Mouse (Mus musculus) regulatory T cell (primary cell): Measurements from ENCODE around the gene Smc1b.

Experiments used
- in situ Hi-C: fragments of 300-600 bp; cut with MboI, MseI; formaldehyde crosslinking; loops from one replicate; pipeline ENCODE4 v1.15.1; 2025; ENCODE audit warnings: high pct_unique_total_duplicates

The Smc1b gene

GRCm38 (mm10) chr15:85027740-85028139 is 104.0 kb downstream of the Smc1b start:
- in situ Hi-C loops: no loop called here

DNA sequence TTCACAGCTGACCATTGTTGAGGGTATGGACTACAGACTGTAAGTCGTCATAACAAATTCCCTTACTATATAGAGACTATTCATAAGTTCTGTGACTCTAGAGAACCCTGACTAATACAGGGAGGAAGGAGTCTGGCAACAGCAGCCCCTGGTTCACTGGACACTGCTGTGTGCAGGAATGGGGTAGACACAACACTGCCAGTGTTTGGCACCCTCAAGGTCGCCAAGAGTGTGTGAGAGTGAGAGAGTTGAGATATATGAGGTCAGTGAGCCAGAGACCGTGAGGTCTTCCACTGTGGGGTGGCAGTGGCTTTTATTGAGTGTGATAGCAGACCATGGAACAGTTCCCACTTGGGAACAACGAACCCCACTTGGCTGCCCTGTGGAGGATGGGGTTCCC is 105.6 kb downstream of the Smc1b start:
- in situ Hi-C loops: no loop called here

- in situ Hi-C loops: no loop called here
Observed at GRCm38 (mm10) chr15:85022211-85022610, 109.6 kb downstream of the Smc1b start.

GRCm38 (mm10) chr15:85016951-85017664 is 114.7 kb downstream of the Smc1b start, which contains the start of gene Upk3a:
Gene Upk3a (plus strand): TSS chr15:85017141.
- in situ Hi-C loops: no loop called here

GRCm38 (mm10) chr15:85015771-85016170 is 116.0 kb downstream of the Smc1b start:
- in situ Hi-C loops: no loop called here
